Mouse (Mus musculus): Measurements from ENCODE around the gene Sf3a3. TPM values are rescaled to one million over a fixed set of nuclear protein-coding genes. Genes with fewer than 3 reads are reported as not detected.
"Not testable (repeated sequence)": the region's sequence is repeated elsewhere in the genome, so short reads cannot be mapped to it uniquely, and the experiment has no call there.

Gene Sf3a3
- polyA plus RNA-seq, 1 experiment from 2014 or later: 125 TPM

- 25% methylated on average over 11 of the region's 11 CpGs for WGBS
- Histone ChIP-seq H3K27me3 (replicated peaks; ENCODE audit: control insufficient read depth, insufficient read depth, low read length) (no peaks in the 10 kb centered on the region), H3K36me3 (ENCODE audit: control insufficient read depth, insufficient read depth, low read length) (no peaks in the 10 kb centered on the region), H3K4me3 (ENCODE audit: low read length) (no peak overlapping the region; the same call in 1 of the 2 replicates), H3K4me2 (ENCODE audit: low read depth, low read length) (peak overlapping the region; percentile 23; the same call in 1 of the 2 replicates), H3K9me3 (ENCODE audit: control insufficient read depth, low read length) (no peaks in the 10 kb centered on the region), H3K27ac (ENCODE audit: low read length) (peak overlapping the region; percentile 83), H3K9ac (ENCODE audit: low read depth, low read length) (peak overlapping the region; percentile 7), H3K4me1 (ENCODE audit: control insufficient read depth, insufficient read depth, low read length) (peaks cover 51% of the 10 kb centered on the region)
- ATAC-seq: no peak
Observed at GRCm38 (mm10) chr4:124704797-124705474, 9.6 kb upstream of the Sf3a3 start.

GRCm38 (mm10) chr4:124705661-124706269 is 8.8 kb upstream of the Sf3a3 start:
- Histone ChIP-seq H3K27me3 (replicated peaks; ENCODE audit: control insufficient read depth, insufficient read depth, low read length) (no peaks in the 10 kb centered on the region), H3K9ac (ENCODE audit: low read depth, low read length) (no peak overlapping the region), H3K27ac (ENCODE audit: low read length) (peak overlapping the region; percentile 83), H3K4me2 (ENCODE audit: low read depth, low read length) (no peak overlapping the region; the same call in 1 of the 2 replicates), H3K9me3 (ENCODE audit: control insufficient read depth, low read length) (no peaks in the 10 kb centered on the region), H3K36me3 (ENCODE audit: control insufficient read depth, insufficient read depth, low read length) (no peaks in the 10 kb centered on the region), H3K4me1 (ENCODE audit: control insufficient read depth, insufficient read depth, low read length) (peaks cover 54% of the 10 kb centered on the region), H3K4me3 (ENCODE audit: low read length) (no peak overlapping the region)
- WGBS: 84% methylated on average over 23 of the region's 23 CpGs
- no peak for ATAC-seq

DNA sequence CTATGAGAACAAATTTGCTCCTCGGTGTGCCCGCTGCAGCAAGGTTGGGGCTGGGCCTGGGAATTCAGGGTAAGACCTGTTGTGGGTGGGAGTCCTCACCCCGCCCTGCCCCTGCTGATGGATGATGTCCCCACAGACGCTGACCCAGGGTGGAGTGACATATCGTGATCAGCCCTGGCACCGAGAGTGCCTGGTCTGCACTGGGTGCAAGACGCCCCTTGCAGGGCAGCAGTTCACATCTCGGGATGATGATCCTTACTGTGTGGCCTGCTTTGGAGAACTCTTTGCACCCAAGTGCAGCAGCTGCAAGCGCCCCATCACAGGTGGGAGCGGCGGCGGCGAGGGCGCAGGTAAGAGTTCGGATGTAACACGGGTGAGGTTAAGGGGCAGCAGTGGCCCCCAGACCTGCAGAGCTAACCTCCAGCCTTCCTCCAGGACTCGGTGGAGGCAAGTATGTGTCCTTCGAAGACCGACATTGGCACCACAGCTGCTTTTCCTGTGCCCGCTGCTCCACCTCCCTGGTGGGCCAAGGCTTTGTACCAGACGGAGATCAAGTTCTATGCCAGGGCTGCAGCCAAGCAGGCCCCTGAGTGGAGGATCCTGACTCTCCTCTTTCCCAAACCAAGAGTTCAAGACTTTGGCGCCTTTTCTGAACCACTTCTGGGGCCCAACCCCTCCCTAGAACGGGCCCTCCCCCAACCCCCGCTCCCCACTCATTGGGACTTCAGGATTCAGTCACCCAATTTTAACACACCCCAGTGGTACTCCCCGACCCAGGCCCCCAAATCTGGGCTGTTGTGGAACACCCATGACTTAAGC is 7.0 kb upstream of the Sf3a3 start:
- H3K27me3 ChIP-seq (replicated peaks; ENCODE audit: control insufficient read depth, insufficient read depth, low read length); H3K4me2 ChIP-seq (ENCODE audit: low read depth, low read length); H3K4me3 ChIP-seq (ENCODE audit: low read length); H3K36me3 ChIP-seq (ENCODE audit: control insufficient read depth, insufficient read depth, low read length); H3K9me3 ChIP-seq (ENCODE audit: control insufficient read depth, low read length); ATAC-seq; H3K9ac ChIP-seq (ENCODE audit: low read depth, low read length): not testable (repeated sequence)
- Histone ChIP-seq H3K27ac (ENCODE audit: low read length) (peak overlapping the region; percentile 41; the same call in 1 of the 2 replicates), H3K4me1 (ENCODE audit: control insufficient read depth, insufficient read depth, low read length) (peaks cover 47% of the 10 kb centered on the region)
- 87% methylated on average over 25 of the region's 25 CpGs for WGBS

GRCm38 (mm10) chr4:124708200-124708517 is 6.4 kb upstream of the Sf3a3 start:
- Histone ChIP-seq H3K9ac (ENCODE audit: low read depth, low read length) (peak overlapping the region; percentile 67; the same call in 1 of the 2 replicates), H3K4me1 (ENCODE audit: control insufficient read depth, insufficient read depth, low read length) (peaks cover 45% of the 10 kb centered on the region)

GRCm38 (mm10) chr4:124708518-124709477 is 5.8 kb upstream of the Sf3a3 start:
- Histone ChIP-seq H3K4me2 (ENCODE audit: low read depth, low read length) (peak overlapping the region; percentile 67), H3K27ac (ENCODE audit: low read length) (peak overlapping the region; percentile 98), H3K36me3 (ENCODE audit: control insufficient read depth, insufficient read depth, low read length) (no peaks in the 10 kb centered on the region), H3K9me3 (ENCODE audit: control insufficient read depth, low read length) (no peaks in the 10 kb centered on the region), H3K9ac (ENCODE audit: low read depth, low read length) (peak overlapping the region; percentile 67), H3K27me3 (replicated peaks; ENCODE audit: control insufficient read depth, insufficient read depth, low read length) (no peaks in the 10 kb centered on the region), H3K4me3 (ENCODE audit: low read length) (peak overlapping the region; percentile 49), H3K4me1 (ENCODE audit: control insufficient read depth, insufficient read depth, low read length) (peaks cover 39% of the 10 kb centered on the region)
- ATAC-seq: peak; percentile 92
- 1% methylated on average over 41 of the region's 41 CpGs for WGBS

More at GRCm38 (mm10) chr4:124708200-124708517, 6.4 kb upstream of the Sf3a3 start:
- Histone ChIP-seq H3K4me3 (ENCODE audit: low read length) (peak overlapping the region; percentile 49), H3K27ac (ENCODE audit: low read length) (peak overlapping the region; percentile 98), H3K4me2 (ENCODE audit: low read depth, low read length) (peak overlapping the region; percentile 67)
- ATAC-seq; H3K36me3 ChIP-seq (ENCODE audit: control insufficient read depth, insufficient read depth, low read length); H3K9me3 ChIP-seq (ENCODE audit: control insufficient read depth, low read length); H3K27me3 ChIP-seq (replicated peaks; ENCODE audit: control insufficient read depth, insufficient read depth, low read length): not testable (repeated sequence)
- WGBS: 18% methylated on average over 1 of the region's 1 CpGs

- peaks cover 30% of the 10 kb centered on the region for H3K4me1 ChIP-seq (ENCODE audit: control insufficient read depth, insufficient read depth, low read length)
- peak overlapping the region; percentile 27 for H3K4me3 ChIP-seq (ENCODE audit: low read length)
- peak overlapping the region; percentile 67 for H3K4me2 ChIP-seq (ENCODE audit: low read depth, low read length)
- no peaks in the 10 kb centered on the region for H3K9me3 ChIP-seq (ENCODE audit: control insufficient read depth, low read length)
- no peaks in the 10 kb centered on the region for H3K36me3 ChIP-seq (ENCODE audit: control insufficient read depth, insufficient read depth, low read length)
- peak overlapping the region; percentile 98 for H3K27ac ChIP-seq (ENCODE audit: low read length)
- 4% methylated on average over 18 of the region's 18 CpGs for WGBS
- H3K27me3 ChIP-seq (replicated peaks; ENCODE audit: control insufficient read depth, insufficient read depth, low read length): no peaks in the 10 kb centered on the region
- ATAC-seq: no peak
- peak overlapping the region; percentile 67 for H3K9ac ChIP-seq (ENCODE audit: low read depth, low read length)
Observed at GRCm38 (mm10) chr4:124709961-124710446, 4.6 kb upstream of the Sf3a3 start.

- Histone ChIP-seq H3K27me3 (replicated peaks; ENCODE audit: control insufficient read depth, insufficient read depth, low read length) (no peaks in the 10 kb centered on the region), H3K9me3 (ENCODE audit: control insufficient read depth, low read length) (no peaks in the 10 kb centered on the region), H3K4me1 (ENCODE audit: control insufficient read depth, insufficient read depth, low read length) (peaks cover 27% of the 10 kb centered on the region), H3K4me3 (ENCODE audit: low read length) (no peak overlapping the region), H3K36me3 (ENCODE audit: control insufficient read depth, insufficient read depth, low read length) (0 out of 2 replicates have a peak, but pooled peaks cover under 1% of the 10 kb centered on the region), H3K4me2 (ENCODE audit: low read depth, low read length) (0 out of 2 replicates have a peak overlapping the region, but pooled peaks have one; percentile 67), H3K27ac (ENCODE audit: low read length) (no peak overlapping the region), H3K9ac (ENCODE audit: low read depth, low read length) (no peak overlapping the region)
- 8% methylated on average over 5 of the region's 5 CpGs for WGBS
- no peak for ATAC-seq
Observed at GRCm38 (mm10) chr4:124710776-124711291, 3.7 kb upstream of the Sf3a3 start.

DNA sequence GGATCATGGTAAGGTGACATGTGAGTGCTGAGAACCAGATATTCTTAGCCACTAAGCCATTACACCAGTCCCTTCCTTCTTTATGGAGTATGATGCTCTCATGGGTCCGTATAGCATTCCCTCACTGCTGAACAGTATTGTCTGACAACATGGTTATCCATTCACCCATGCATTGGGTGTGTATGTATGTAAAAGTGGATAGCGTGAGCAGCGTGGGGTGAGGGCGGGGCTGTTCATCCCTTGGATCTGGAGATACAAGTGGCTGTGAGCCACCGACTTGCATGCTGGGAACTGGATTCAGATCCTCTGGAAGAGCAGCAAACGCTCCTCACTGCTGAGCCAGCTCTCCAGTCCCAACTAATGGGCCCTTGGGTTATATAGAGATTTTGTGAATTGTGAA is 2.0 kb upstream of the Sf3a3 start:
- Histone ChIP-seq H3K9ac (ENCODE audit: low read depth, low read length) (no peak overlapping the region), H3K9me3 (ENCODE audit: control insufficient read depth, low read length) (no peaks in the 10 kb centered on the region), H3K4me2 (ENCODE audit: low read depth, low read length) (no peak overlapping the region), H3K36me3 (ENCODE audit: control insufficient read depth, insufficient read depth, low read length) (peaks cover 5% of the 10 kb centered on the region; the same call in 1 of the 2 replicates), H3K4me1 (ENCODE audit: control insufficient read depth, insufficient read depth, low read length) (peaks cover 32% of the 10 kb centered on the region), H3K27ac (ENCODE audit: low read length) (no peak overlapping the region), H3K4me3 (ENCODE audit: low read length) (no peak overlapping the region), H3K27me3 (replicated peaks; ENCODE audit: control insufficient read depth, insufficient read depth, low read length) (no peaks in the 10 kb centered on the region)
- no peak for ATAC-seq
- WGBS: 83% methylated on average over 6 of the region's 6 CpGs
